In genomic region chr11:107470521-107471041, GRCm38 (mm10) we compare ENCODE assay signal across 8 mouse cellular contexts. TPM values are rescaled to one million over a fixed set of nuclear protein-coding genes. Genes with fewer than 3 reads are reported as not detected.
A peak's percentile ranks its signal among the peaks of the same experiment; 100 is the strongest.
DNase-seq lines count a peak whose midpoint lies in the region; ATAC-seq lines count a peak whose summit lies in the region.

Gene Pitpnc1 (minus strand): TSS chr11:107470699.

- peak within 1 kb of the TSS; percentile 90 for H3K9ac ChIP-seq in hindbrain, embryonic 15.5 days

- ATAC-seq in hindbrain, embryonic 15.5 days (ENCODE audit: low FRiP score, low read depth) = peak; percentile 88

- under 1% methylated on average over 37 of the region's 37 CpGs for WGBS in hindbrain, embryonic 15.5 days

- peak within 1 kb of the TSS; percentile 83 for H3K4me2 ChIP-seq in hindbrain, embryonic 15.5 days

- no peaks in the 10 kb centered on the region for H3K9me3 ChIP-seq in hindbrain, embryonic 15.5 days

- H3K4me3 ChIP-seq in hindbrain, embryonic 15.5 days = peak within 1 kb of the TSS; percentile 97

- no peaks in the 10 kb centered on the region for H3K36me3 ChIP-seq in hindbrain, embryonic 15.5 days

- peak; percentile 93 for DNase-seq in T-cell, adult 2 months (ENCODE audit: low spot score)
- DNase-seq in cerebellum, postnatal 36 days = peak; percentile 85 to 91
- peak; percentile 85 to 88 for DNase-seq in frontal cortex, postnatal 36 days (ENCODE audit: low spot score in 2 of 2)
- peak; percentile 81 to 92 for DNase-seq in left cerebral cortex, adult 18-20 months (ENCODE audit: low spot score in 2 of 2)
- peak; percentile 90 to 93 for DNase-seq in lung, postnatal 4 days
- DNase-seq in retina, postnatal 1 day = peak; percentile 92
- DNase-seq in urinary bladder, adult 18-20 months (ENCODE audit: low spot score in 2 of 2) = peak; percentile 78 to 82

- H3K27me3 ChIP-seq in hindbrain, embryonic 15.5 days = no peaks in the 10 kb centered on the region

- H3K27ac ChIP-seq in hindbrain, embryonic 15.5 days (replicated peaks) = peak within 1 kb of the TSS; percentile 93

- peaks cover 32% of the 10 kb centered on the region for H3K4me1 ChIP-seq in hindbrain, embryonic 15.5 days (replicated peaks)

RNA-seq across cellular contexts. Expression of gene Pitpnc1, which starts in this region (rescaled TPM):
- 38.3 and 39.2 TPM in 2 replicates for polyA plus RNA-seq in hindbrain, embryonic 15.5 days (2015; fragmentation: Nextera tagmentation; extraction: Ambion mirVana)
- 10 to 100 TPM; 48.5 to 51.7 TPM for total RNA-seq in left cerebral cortex, adult 18-20 months (2021)

Comparison
In these comparisons a context has a peak if more than half of its experiments do, and no peak if none do; other contexts are left out.
1. Peak in every context shown above with its lines: DNase-seq, ATAC-seq, H3K4me3 ChIP-seq and H3K27ac ChIP-seq.